Mouse (Mus musculus) G1E (cell line): ENCODE measurements around the gene Hnrnpr. TPM values are rescaled to one million over a fixed set of nuclear protein-coding genes. Genes with fewer than 3 reads are reported as not detected.
A peak's percentile ranks its signal among the peaks of the same experiment; 100 is the strongest.

Source experiments
- ATAC-seq: 2 replicates; pipeline ENCODE4 v1.8.0; 2016; ENCODE audit warnings: mild to moderate bottlenecking; ENCODE audit not compliant: insufficient number of reproducible peaks, poor library complexity, low FRiP score, severe bottlenecking; ENCODE audit errors: extremely low read depth
- DNase-seq: peaks from one replicate; pipeline ENCODE4 v3.0.0; 2012; ENCODE audit warnings: low spot score
- H3K27me3 ChIP-seq: 2 replicates; pipeline ENCODE4 v1.6.1; 2012; ENCODE audit warnings: mild to moderate bottlenecking, low read length, inconsistent platforms; ENCODE audit not compliant: insufficient read depth
- H3K36me3 ChIP-seq: replicated peaks from 2 replicates; pipeline ENCODE3; 2012; ENCODE audit warnings: mild to moderate bottlenecking, inconsistent platforms
- H3K4me1 ChIP-seq: 2 replicates; pipeline ENCODE4 v1.6.1; 2012; ENCODE audit warnings: low read depth, low read length, inconsistent platforms, mixed read lengths; ENCODE audit not compliant: insufficient read depth
- H3K4me3 ChIP-seq: 2 replicates; pipeline ENCODE4 v1.5.1; 2012; ENCODE audit warnings: low read depth, mild to moderate bottlenecking, inconsistent platforms, low read length, moderate library complexity, mixed read lengths
- H3K9me3 ChIP-seq: replicated peaks from 2 replicates; pipeline ENCODE4 v1.6.1; 2012; ENCODE audit warnings: inconsistent platforms
- CTCF ChIP-seq: IDR thresholded peaks from 2 replicates; pipeline ENCODE4 v1.5.1; 2012; ENCODE audit warnings: low read depth, low read length, inconsistent platforms, mixed read lengths
- GATA1 ChIP-seq: IDR thresholded peaks from 2 replicates; pipeline ENCODE4 v1.6.1; 2012; ENCODE audit warnings: borderline replicate concordance, low read length, inconsistent platforms, mixed read lengths
- GATA2 ChIP-seq: IDR thresholded peaks from 2 replicates; pipeline ENCODE4 v1.6.1; 2012; ENCODE audit warnings: low read depth, low read length, inconsistent platforms, borderline replicate concordance
- POLR2AphosphoS5 ChIP-seq: IDR thresholded peaks from 2 replicates; pipeline ENCODE4 v1.6.1; 2012; ENCODE audit warnings: low read depth, low read length, inconsistent platforms; ENCODE audit not compliant: insufficient replicate concordance
- TAL1 ChIP-seq: conservative IDR thresholded peaks from 2 replicates; pipeline ENCODE4 v1.6.1; 2012; ENCODE audit warnings: low read depth, low read length, inconsistent platforms, mixed read lengths
- polyA plus RNA-seq: library from polyadenylated mRNA; stranded (reverse); fragments of >175 nt; gene quantifications from 2 replicates; pipeline ENCODE4 v1.2.3, GENCODE M21; 2012
- total RNA-seq, 2 experiments: library from RNA; stranded (forward) in 1 of 2; stranded (reverse) in 1 of 2; fragments of 200-1000 nt in 1 of 2; fragments of >200 nt in 1 of 2; fragmentation: Nextera tagmentation in 1 of 2; gene quantifications; 2 replicates each; pipeline ENCODE4 v1.2.3; 2014 to 2017

Gene Hnrnpr
- total and polyA plus RNA-seq, 3 experiments: 66.7 to 187 (median 100) TPM

- H3K9me3 ChIP-seq: no peaks in the 10 kb centered on the region
- DNase-seq (no peak), ATAC-seq (no peak)
- peak overlapping the region; percentile 83; the same call in 1 of the 2 replicates for H3K4me3 ChIP-seq
- H3K36me3 ChIP-seq: peaks cover 22% of the 10 kb centered on the region
- TF ChIP-seq TAL1 (no peak), GATA2 (no peak)
- H3K4me1 ChIP-seq: peaks cover 36% of the 10 kb centered on the region
- H3K27me3 ChIP-seq: no peaks in the 10 kb centered on the region
These were observed 1.9 kb downstream of the Hnrnpr start for GRCm38 (mm10) chr4:136312616-136313015.

GRCm38 (mm10) chr4:136317667-136318066 is 6.9 kb downstream of the Hnrnpr start:
- H3K36me3 ChIP-seq: peaks cover 71% of the 10 kb centered on the region

GRCm38 (mm10) chr4:136320016-136320415 is 9.3 kb downstream of the Hnrnpr start:
- Histone ChIP-seq H3K9me3 (no peaks in the 10 kb centered on the region), H3K36me3 (peaks cover 87% of the 10 kb centered on the region), H3K4me3 (no peak overlapping the region), H3K4me1 (peaks cover 3% of the 10 kb centered on the region; the same call in 1 of the 2 replicates), H3K27me3 (no peaks in the 10 kb centered on the region)
- DNase-seq (no peak), ATAC-seq (no peak)
- TF ChIP-seq CTCF (no peak), TAL1 (no peak), GATA2 (no peak), GATA1 (no peak), POLR2AphosphoS5 (no peak)

More at GRCm38 (mm10) chr4:136317667-136318066, 6.9 kb downstream of the Hnrnpr start:
- Histone ChIP-seq H3K27me3 (no peaks in the 10 kb centered on the region), H3K4me1 (peaks cover 16% of the 10 kb centered on the region), H3K9me3 (no peaks in the 10 kb centered on the region), H3K4me3 (no peak overlapping the region)
- DNase-seq (no peak), ATAC-seq (no peak)
- no peak for TF ChIP-seq GATA1
- TF ChIP-seq TAL1: no peak
- TF ChIP-seq CTCF: no peak
- no peak for TF ChIP-seq POLR2AphosphoS5
- TF ChIP-seq GATA2: no peak

GRCm38 (mm10) chr4:136324226-136324625 is 13.5 kb downstream of the Hnrnpr start:
- Histone ChIP-seq H3K4me1 (peaks cover 2% of the 10 kb centered on the region; the same call in 1 of the 2 replicates), H3K9me3 (no peaks in the 10 kb centered on the region), H3K4me3 (no peak overlapping the region), H3K27me3 (no peaks in the 10 kb centered on the region), H3K36me3 (peaks cover 90% of the 10 kb centered on the region)
- ATAC-seq (no peak), DNase-seq (no peak)
- no peak for TF ChIP-seq POLR2AphosphoS5
- no peak for TF ChIP-seq GATA2
- TF ChIP-seq TAL1: no peak
- TF ChIP-seq GATA1: no peak
- no peak for TF ChIP-seq CTCF

- Histone ChIP-seq H3K36me3 (peaks cover 86% of the 10 kb centered on the region), H3K4me1 (peaks cover 2% of the 10 kb centered on the region; the same call in 1 of the 2 replicates), H3K27me3 (no peaks in the 10 kb centered on the region), H3K4me3 (no peak overlapping the region), H3K9me3 (no peaks in the 10 kb centered on the region)
- ATAC-seq: no peak
- TF ChIP-seq CTCF: no peak
- no peak for TF ChIP-seq POLR2AphosphoS5
- no peak for TF ChIP-seq TAL1
- no peak for TF ChIP-seq GATA2
- no peak for TF ChIP-seq GATA1
- DNase-seq: no peak
These were observed 16.5 kb downstream of the Hnrnpr start for GRCm38 (mm10) chr4:136327238-136327637.

- DNase-seq (no peak), ATAC-seq (no peak)
- peaks cover 87% of the 10 kb centered on the region for H3K36me3 ChIP-seq
- H3K4me1 ChIP-seq: peaks cover 2% of the 10 kb centered on the region; the same call in 1 of the 2 replicates
- H3K4me3 ChIP-seq: no peak overlapping the region
- TF ChIP-seq GATA1 (no peak), GATA2 (no peak), TAL1 (no peak), CTCF (no peak)
- H3K9me3 ChIP-seq: no peaks in the 10 kb centered on the region
- H3K27me3 ChIP-seq: no peaks in the 10 kb centered on the region
These were observed 17.4 kb downstream of the Hnrnpr start for GRCm38 (mm10) chr4:136328115-136328514.

GRCm38 (mm10) chr4:136331709-136332108 is 21.0 kb downstream of the Hnrnpr start:
- DNase-seq (no peak), ATAC-seq (no peak)
- H3K27me3 ChIP-seq: no peaks in the 10 kb centered on the region
- no peaks in the 10 kb centered on the region for H3K9me3 ChIP-seq
- peaks cover 83% of the 10 kb centered on the region for H3K36me3 ChIP-seq
- no peak for TF ChIP-seq GATA1
- TF ChIP-seq GATA2: no peak
- TF ChIP-seq TAL1: no peak
- TF ChIP-seq CTCF: no peak
- TF ChIP-seq POLR2AphosphoS5: no peak
- H3K4me1 ChIP-seq: no peaks in the 10 kb centered on the region; the same call in 1 of the 2 replicates
- H3K4me3 ChIP-seq: no peak overlapping the region

- TF ChIP-seq GATA1 (no peak), CTCF (no peak), POLR2AphosphoS5 (no peak), TAL1 (no peak), GATA2 (no peak)
- DNase-seq (no peak), ATAC-seq (no peak)
- Histone ChIP-seq H3K9me3 (no peaks in the 10 kb centered on the region), H3K4me3 (no peak overlapping the region), H3K36me3 (peaks cover 81% of the 10 kb centered on the region), H3K4me1 (no peaks in the 10 kb centered on the region; the same call in 1 of the 2 replicates), H3K27me3 (no peaks in the 10 kb centered on the region)
These were observed 22.4 kb downstream of the Hnrnpr start for GRCm38 (mm10) chr4:136333191-136333590.
